Mouse (Mus musculus) C2C12 (cell line): ENCODE measurements around the gene Map3k5.

Experiments
- CTCF ChIP-seq: IDR thresholded peaks from one replicate; pipeline ENCODE4 v1.5.1; 2011; ENCODE audit not compliant: control insufficient read depth, insufficient read depth, insufficient read length
- USF1 ChIP-seq: IDR thresholded peaks from one replicate; pipeline ENCODE4 v1.6.1; 2011; ENCODE audit warnings: low read depth, mild to moderate bottlenecking, control low read depth, moderate library complexity

DNA sequence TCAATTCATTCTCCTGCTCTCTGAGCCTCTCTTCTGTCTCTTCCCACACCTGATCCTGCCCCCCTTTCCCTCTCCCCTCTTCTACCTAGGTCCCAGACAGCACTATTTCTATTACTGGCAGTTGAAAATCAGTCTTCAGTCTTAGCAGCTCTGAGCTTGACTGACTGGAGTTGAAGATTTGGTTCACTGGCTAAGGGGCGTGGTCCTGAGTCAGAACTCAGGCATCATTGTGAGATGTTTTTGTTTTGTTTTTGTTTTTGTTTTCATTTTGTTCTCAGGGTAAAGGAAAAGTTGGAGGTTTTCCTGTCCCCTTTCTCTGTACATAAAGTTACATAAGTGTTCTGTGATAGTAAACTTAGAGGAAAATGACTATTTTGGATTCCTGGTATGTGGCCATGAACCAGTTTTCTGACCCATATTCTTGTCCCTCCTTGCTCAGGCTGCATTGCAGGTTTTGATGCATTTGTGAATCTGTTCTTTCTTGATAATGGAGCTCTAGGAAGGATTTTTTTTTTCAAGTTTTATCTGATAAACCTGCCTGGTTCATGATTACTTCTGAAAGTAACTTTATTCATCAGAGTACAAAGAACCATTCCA is 131.9 kb downstream of the Map3k5 start:
- TF ChIP-seq CTCF (no peak), USF1 (no peak)
